Mouse (Mus musculus) intestine, postnatal 0 days (tissue): Measurements from ENCODE around the gene Ankrd52. TPM values are rescaled to one million over a fixed set of nuclear protein-coding genes. Genes with fewer than 3 reads are reported as not detected.

Experiments used
- ATAC-seq: fragments of 200-750 bp; cut with Nextera tagmentation; 2 replicates; pipeline ENCODE4 v1.8.0; 2017; ENCODE audit warnings: mild to moderate bottlenecking, moderate TSS enrichment, moderate library complexity
- H3K27ac ChIP-seq: fragments of 300-500 bp; sonication (generic); 2 replicates; pipeline ENCODE4 v1.5.1; 2014; ENCODE audit warnings: mild to moderate bottlenecking, low read depth, low read length, moderate library complexity
- H3K27me3 ChIP-seq: fragments of 300-500 bp; sonication (generic); replicated peaks from 2 replicates; pipeline ENCODE4 v1.6.1; 2014; ENCODE audit warnings: low read length, mixed read lengths; ENCODE audit not compliant: control insufficient read depth, insufficient read depth
- H3K36me3 ChIP-seq: fragments of 300-500 bp; sonication (generic); 2 replicates; pipeline ENCODE4 v1.6.1; 2014; ENCODE audit warnings: mild to moderate bottlenecking, moderate library complexity; ENCODE audit not compliant: control insufficient read depth, insufficient read depth
- H3K4me1 ChIP-seq: fragments of 300-500 bp; sonication (generic); replicated peaks from 2 replicates; pipeline ENCODE4 v1.6.1; 2014; ENCODE audit warnings: antibody characterized with exemption, low read length, mixed read lengths; ENCODE audit not compliant: control insufficient read depth, insufficient read depth
- H3K4me2 ChIP-seq: fragments of 300-500 bp; sonication (generic); replicated peaks from 2 replicates; pipeline ENCODE4 v1.6.1; 2014; ENCODE audit warnings: low read depth, mild to moderate bottlenecking, moderate library complexity
- H3K4me3 ChIP-seq: fragments of 300-500 bp; sonication (generic); 2 replicates; pipeline ENCODE4 v1.5.1; 2014; ENCODE audit warnings: low read depth, low read length
- H3K9ac ChIP-seq: fragments of 300-500 bp; sonication (generic); 2 replicates; pipeline ENCODE4 v1.6.1; 2014; ENCODE audit warnings: mild to moderate bottlenecking, low read depth, low read length
- H3K9me3 ChIP-seq: fragments of 300-500 bp; sonication (generic); 2 replicates; pipeline ENCODE4 v1.6.1; 2016; ENCODE audit warnings: mixed run types; ENCODE audit not compliant: control insufficient read depth
- CTCF ChIP-seq: sonication (generic); IDR thresholded peaks from 2 replicates; pipeline ENCODE4 v1.5.1; 2016; ENCODE audit warnings: low read depth, mild to moderate bottlenecking, control low read depth, antibody characterized with exemption, moderate library complexity
- WGBS: fragments of 180-500 bp; shearing (Covaris S2); extraction: QIAGEN DNeasy Blood & Tissue Kit; methylation state at CpG from one replicate; pipeline ENCODE4 v1.1.7; 2014; 5-methylcytosine and 5-hydroxymethylcytosine counted together
- microRNA-seq: library from miRNA; unstranded; fragments of <30 nt; microRNA quantifications from one replicate; pipeline ENCODE4, GENCODE M21; 2016
- polyA plus RNA-seq: library from polyadenylated mRNA; unstranded; fragments of >200 nt; fragmentation: Nextera tagmentation; extraction: Ambion mirVana; gene quantifications from 2 replicates; pipeline ENCODE4 v1.2.1, GENCODE M21; 2015

Gene Ankrd52
- polyA plus RNA-seq, 1 experiment from 2014 or later, result 4.0 TPM

GRCm38 (mm10) chr10:128442718-128443117 lies 65.8 kb downstream of the Ankrd52 start:
- no peaks in the 10 kb centered on the region for H3K27me3 ChIP-seq
- no peak for TF ChIP-seq CTCF
- no peaks in the 10 kb centered on the region for H3K9me3 ChIP-seq
- peaks cover 36% of the 10 kb centered on the region for H3K36me3 ChIP-seq
- no peak overlapping the region for H3K27ac ChIP-seq
- no peak overlapping the region for H3K4me3 ChIP-seq
- H3K4me1 ChIP-seq, result no peaks in the 10 kb centered on the region
- no peak overlapping the region for H3K4me2 ChIP-seq
- no peak for ATAC-seq
- no peak overlapping the region for H3K9ac ChIP-seq
- 77% methylated on average over 1 of the region's 1 CpGs for WGBS

- Histone ChIP-seq H3K4me2 (no peak overlapping the region), H3K4me3 (no peak overlapping the region), H3K27ac (no peak overlapping the region), H3K9ac (no peak overlapping the region), H3K36me3 (peaks cover 22% of the 10 kb centered on the region), H3K4me1 (no peaks in the 10 kb centered on the region), H3K27me3 (no peaks in the 10 kb centered on the region), H3K9me3 (no peaks in the 10 kb centered on the region)
- WGBS, result 72% methylated on average over 6 of the region's 6 CpGs
- no peak for ATAC-seq
- no peak for TF ChIP-seq CTCF
These were observed 67.4 kb downstream of the Ankrd52 start for GRCm38 (mm10) chr10:128444354-128444753.

GRCm38 (mm10) chr10:128445407-128445806 lies 68.5 kb downstream of the Ankrd52 start:
- H3K4me3 ChIP-seq, result no peak overlapping the region
- peaks cover 13% of the 10 kb centered on the region for H3K36me3 ChIP-seq
- no peaks in the 10 kb centered on the region for H3K27me3 ChIP-seq
- ATAC-seq, result no peak
- no peak overlapping the region for H3K27ac ChIP-seq
- H3K9ac ChIP-seq, result no peak overlapping the region
- TF ChIP-seq CTCF, result no peak
- 79% methylated on average over 4 of the region's 4 CpGs for WGBS
- H3K9me3 ChIP-seq, result no peaks in the 10 kb centered on the region
- no peaks in the 10 kb centered on the region for H3K4me1 ChIP-seq
- H3K4me2 ChIP-seq, result no peak overlapping the region

- no peaks in the 10 kb centered on the region for H3K36me3 ChIP-seq
- no peak overlapping the region for H3K4me3 ChIP-seq
- H3K4me1 ChIP-seq, result no peaks in the 10 kb centered on the region
- H3K9me3 ChIP-seq, result no peaks in the 10 kb centered on the region
- no peak for TF ChIP-seq CTCF
- no peaks in the 10 kb centered on the region for H3K27me3 ChIP-seq
- H3K4me2 ChIP-seq, result no peak overlapping the region
- H3K27ac ChIP-seq, result no peak overlapping the region
- no peak for ATAC-seq
- 84% methylated on average over 6 of the region's 6 CpGs for WGBS
- H3K9ac ChIP-seq, result no peak overlapping the region
These were observed 74.1 kb downstream of the Ankrd52 start for GRCm38 (mm10) chr10:128451014-128451413.

- no peaks in the 10 kb centered on the region for H3K36me3 ChIP-seq
- H3K9me3 ChIP-seq, result no peaks in the 10 kb centered on the region
- ATAC-seq, result no peak
- no peak for TF ChIP-seq CTCF
- WGBS, result 79% methylated on average over 3 of the region's 3 CpGs
- H3K4me3 ChIP-seq, result no peak overlapping the region
- H3K27me3 ChIP-seq, result no peaks in the 10 kb centered on the region
- H3K9ac ChIP-seq, result no peak overlapping the region
- no peak overlapping the region for H3K27ac ChIP-seq
- H3K4me2 ChIP-seq, result no peak overlapping the region
- H3K4me1 ChIP-seq, result no peaks in the 10 kb centered on the region
These were observed 77.6 kb downstream of the Ankrd52 start for GRCm38 (mm10) chr10:128454471-128454870.

GRCm38 (mm10) chr10:128455280-128455679 lies 78.4 kb downstream of the Ankrd52 start:
- no peaks in the 10 kb centered on the region for H3K36me3 ChIP-seq
- no peak overlapping the region for H3K9ac ChIP-seq
- no peaks in the 10 kb centered on the region for H3K4me1 ChIP-seq
- no peak for ATAC-seq
- H3K27ac ChIP-seq, result no peak overlapping the region
- no peak overlapping the region for H3K4me2 ChIP-seq
- peak; percentile 81 for TF ChIP-seq CTCF
- no peaks in the 10 kb centered on the region for H3K9me3 ChIP-seq
- no peak overlapping the region for H3K4me3 ChIP-seq
- 2% methylated on average over 6 of the region's 6 CpGs for WGBS
- no peaks in the 10 kb centered on the region for H3K27me3 ChIP-seq

- H3K9me3 ChIP-seq, result no peaks in the 10 kb centered on the region
- WGBS, result 88% methylated on average over 6 of the region's 6 CpGs
- ATAC-seq, result no peak
- H3K27me3 ChIP-seq, result no peaks in the 10 kb centered on the region
- H3K4me1 ChIP-seq, result no peaks in the 10 kb centered on the region
- peaks cover 9% of the 10 kb centered on the region; the same call in 1 of the 2 replicates for H3K36me3 ChIP-seq
- TF ChIP-seq CTCF, result no peak
- no peak overlapping the region for H3K27ac ChIP-seq
- no peak overlapping the region; the same call in 1 of the 2 replicates for H3K4me2 ChIP-seq
- no peak overlapping the region for H3K9ac ChIP-seq
- H3K4me3 ChIP-seq, result no peak overlapping the region
These were observed 80.8 kb downstream of the Ankrd52 start for GRCm38 (mm10) chr10:128457676-128458075.

Small RNAs within 50 kb of the gene (microRNA-seq; reads per million reads assigned to microRNA genes)
- gene Gm25361 (not detected), gene Gm26308 (not detected), gene Mir6914 (not detected), gene Mir6915 (not detected), gene Mir8105 (not detected)

Other genes with a start within 250 kb of the Ankrd52 start
- gene Rbms2, start 196.8 kb upstream of the Ankrd52 start, polyA plus RNA-seq, result 11.2 and 11.7 TPM in 2 replicates
- 0.37 and 0.42 TPM in 2 replicates for gene Gls2, start 182.7 kb upstream of the Ankrd52 start, polyA plus RNA-seq
- gene Spryd4, start 165.3 kb upstream of the Ankrd52 start, polyA plus RNA-seq, result 22.9 and 23.2 TPM in 2 replicates
- gene Mip, start 151.3 kb upstream of the Ankrd52 start, polyA plus RNA-seq, result not detected in 2 replicates
- 8.6 and 10.6 TPM in 2 replicates for gene Timeless, start 145.1 kb upstream of the Ankrd52 start, polyA plus RNA-seq
- not detected in 2 replicates for gene Apon, start 123.0 kb upstream of the Ankrd52 start, polyA plus RNA-seq
- gene Apof, start 108.4 kb upstream of the Ankrd52 start, polyA plus RNA-seq, result 0.12 TPM in 2 replicates
- 23.2 and 26.7 TPM in 2 replicates for gene Stat2, start 106.6 kb upstream of the Ankrd52 start, polyA plus RNA-seq
- gene Il23a, start 78.4 kb upstream of the Ankrd52 start, polyA plus RNA-seq, result 0.22 and 0.46 TPM in 2 replicates
- gene Pan2, start 73.8 kb upstream of the Ankrd52 start, polyA plus RNA-seq, result 11.5 and 14.0 TPM in 2 replicates
- gene Cnpy2, start 54.7 kb upstream of the Ankrd52 start, polyA plus RNA-seq, result 254 and 273 TPM in 2 replicates
- 248 and 266 TPM in 2 replicates for gene Cs, start 39.4 kb upstream of the Ankrd52 start, polyA plus RNA-seq
- gene Coq10a, start 8.1 kb upstream of the Ankrd52 start, polyA plus RNA-seq, result 21.1 and 22.3 TPM in 2 replicates
- gene Slc39a5, start 24.1 kb downstream of the Ankrd52 start, polyA plus RNA-seq, result 109 and 114 TPM in 2 replicates
- gene Nabp2, start 34.4 kb downstream of the Ankrd52 start, polyA plus RNA-seq, result 79.2 and 82.5 TPM in 2 replicates
- gene Rnf41, start 34.5 kb downstream of the Ankrd52 start, polyA plus RNA-seq, result 29.1 and 33.1 TPM in 2 replicates
- 31.1 and 31.6 TPM in 2 replicates for gene Smarcc2, start 82.1 kb downstream of the Ankrd52 start, polyA plus RNA-seq
- gene Myl6, start 117.0 kb downstream of the Ankrd52 start, polyA plus RNA-seq, result 2,493 and 2,543 TPM in 2 replicates
- gene Myl6b, start 121.6 kb downstream of the Ankrd52 start, polyA plus RNA-seq, result 1.3 and 1.8 TPM in 2 replicates
- 11.7 and 12.5 TPM in 2 replicates for gene Esyt1, start 148.8 kb downstream of the Ankrd52 start, polyA plus RNA-seq
- 10.0 and 10.4 TPM in 2 replicates for gene Zc3h10, start 170.7 kb downstream of the Ankrd52 start, polyA plus RNA-seq
- gene Rpl41, start 172.2 kb downstream of the Ankrd52 start, polyA plus RNA-seq, result 2,426 and 2,428 TPM in 2 replicates
- 65.3 and 66.8 TPM in 2 replicates for gene Pa2g4, start 188.9 kb downstream of the Ankrd52 start, polyA plus RNA-seq
- 22.3 and 23.8 TPM in 2 replicates for gene Erbb3, start 212.5 kb downstream of the Ankrd52 start, polyA plus RNA-seq
- gene Rps26, start 249.6 kb downstream of the Ankrd52 start, polyA plus RNA-seq, result 519 and 548 TPM in 2 replicates